Mouse (Mus musculus) liver, adult 2 months (tissue): ENCODE measurements around the gene C1ql3. TPM values are rescaled to one million over a fixed set of nuclear protein-coding genes. Genes with fewer than 3 reads are reported as not detected.

ENCODE experiments used
- DNase-seq: peaks from one replicate; pipeline ENCODE4 v3.0.0-alpha.2; 2011; ENCODE audit warnings: low read depth, low spot score; ENCODE audit errors: extremely low read depth
- H3K27ac ChIP-seq: fragments of 200-500 bp; replicated peaks from 2 replicates; pipeline ENCODE4 v1.5.1; 2012; ENCODE audit warnings: low read depth, mild to moderate bottlenecking, control low read depth, inconsistent platforms, low read length; ENCODE audit not compliant: insufficient read depth
- H3K27me3 ChIP-seq: fragments of 200-500 bp; 2 replicates; pipeline ENCODE4 v1.6.1; 2012; ENCODE audit warnings: mild to moderate bottlenecking, moderate library complexity, low read length, inconsistent platforms; ENCODE audit not compliant: control insufficient read depth, insufficient read depth
- H3K36me3 ChIP-seq: fragments of 200-500 bp; 2 replicates; pipeline ENCODE4 v1.6.1; 2012; ENCODE audit warnings: low read length, inconsistent platforms; ENCODE audit not compliant: control insufficient read depth, insufficient read depth
- H3K4me1 ChIP-seq: fragments of 200-500 bp; 2 replicates; pipeline ENCODE4 v1.6.1; 2011; ENCODE audit warnings: low read length; ENCODE audit not compliant: control insufficient read depth, insufficient read depth
- H3K4me3 ChIP-seq: fragments of 200-500 bp; 2 replicates; pipeline ENCODE4 v1.5.1; 2011; ENCODE audit warnings: low read depth, mild to moderate bottlenecking, control low read depth, low read length, moderate library complexity; ENCODE audit not compliant: insufficient read depth
- H3K79me2 ChIP-seq: fragments of 200-500 bp; 2 replicates; pipeline ENCODE4 v1.6.1; 2012; ENCODE audit warnings: inconsistent platforms, mild to moderate bottlenecking, low read length, moderate library complexity; ENCODE audit not compliant: control insufficient read depth, insufficient read depth
- H3K9ac ChIP-seq: fragments of 200-500 bp; 2 replicates; pipeline ENCODE4 v1.6.1; 2012; ENCODE audit warnings: low read depth, mild to moderate bottlenecking, control low read depth, inconsistent platforms, low read length
- CTCF ChIP-seq: fragments of 200-500 bp; IDR thresholded peaks from 2 replicates; pipeline ENCODE4 v1.5.1; 2011; ENCODE audit warnings: low read depth, low read length, control low read depth
- POLR2A ChIP-seq: fragments of 200-500 bp; IDR thresholded peaks from 2 replicates; pipeline ENCODE4 v1.6.1; 2011; ENCODE audit warnings: low read length, control low read depth; ENCODE audit not compliant: insufficient read depth; ENCODE audit errors: extremely low read depth
- WGBS: fragments of 180-500 bp; shearing (Covaris S2); methylation state at CpG from one replicate; pipeline ENCODE4 v1.1.7; 2018; 5-methylcytosine and 5-hydroxymethylcytosine counted together
- polyA plus RNA-seq: library from polyadenylated mRNA; depleted of rRNA; stranded (reverse); fragments of >200 nt; gene quantifications from 2 replicates; pipeline ENCODE4 v1.2.3, GENCODE M21; 2012; rRNA removed
- total RNA-seq: library from RNA; depleted of rRNA; stranded (reverse); fragments of >200 nt; gene quantifications from 2 replicates; pipeline ENCODE4 v1.2.3, GENCODE M21; 2014; rRNA removed

Gene C1ql3
- total and polyA plus RNA-seq, 2 experiments, result 0.09 TPM; not detected in 1

DNA sequence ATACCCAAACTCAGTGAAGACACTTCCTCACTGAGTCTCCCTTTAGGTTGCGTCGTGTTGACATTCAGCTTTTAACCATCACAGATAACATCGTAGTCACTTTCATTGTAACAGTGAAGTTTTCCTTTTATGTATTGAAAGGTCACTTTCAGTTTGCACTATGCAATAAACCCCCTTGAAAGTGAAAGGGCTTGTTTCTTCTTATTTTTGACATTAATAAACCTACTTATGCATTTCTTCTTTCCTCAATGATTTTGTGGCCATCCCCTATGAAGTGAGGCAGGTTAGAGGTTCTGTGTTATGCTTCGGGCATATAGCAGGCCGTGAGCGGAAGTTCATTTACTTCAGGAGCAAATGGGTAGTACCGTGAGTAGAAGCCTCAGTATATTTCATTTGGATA is 34.2 kb downstream of the C1ql3 start:
- no peak overlapping the region for H3K9ac ChIP-seq
- 93% methylated on average over 7 of the region's 7 CpGs for WGBS

DNA sequence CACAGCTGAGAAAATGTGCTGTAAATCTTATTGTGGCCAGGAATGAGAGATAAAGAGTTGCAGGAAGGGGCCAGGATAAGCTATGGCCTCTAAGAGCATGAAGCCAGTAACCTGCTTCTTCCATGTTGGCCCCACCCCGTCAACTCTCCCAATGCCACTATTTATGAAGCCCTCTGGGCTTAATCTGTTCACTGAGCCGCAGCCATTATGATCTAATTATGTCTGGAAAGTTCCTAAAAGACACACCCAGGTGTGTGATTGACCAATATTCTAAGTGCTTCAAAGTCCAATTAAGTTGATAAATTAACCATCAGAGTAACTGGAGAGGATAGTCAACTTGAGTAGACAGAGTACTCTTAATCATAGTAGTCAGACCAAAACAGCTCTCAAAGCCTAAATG is 37.9 kb downstream of the C1ql3 start:
- peak; percentile 50 for DNase-seq
- Histone ChIP-seq H3K79me2 (peaks cover 2% of the 10 kb centered on the region; the same call in 1 of the 2 replicates), H3K9ac (no peak overlapping the region), H3K27ac (no peak overlapping the region), H3K36me3 (peaks cover 37% of the 10 kb centered on the region), H3K4me1 (peaks cover 13% of the 10 kb centered on the region), H3K4me3 (no peak overlapping the region), H3K27me3 (no peaks in the 10 kb centered on the region)
- TF ChIP-seq CTCF (no peak), POLR2A (no peak)
- 76% methylated on average over 2 of the region's 2 CpGs for WGBS

More for the DNA sequence above, 34.2 kb downstream of the C1ql3 start:
- Histone ChIP-seq H3K27me3 (no peaks in the 10 kb centered on the region), H3K36me3 (peaks cover 54% of the 10 kb centered on the region), H3K4me3 (no peak overlapping the region), H3K27ac (no peak overlapping the region), H3K79me2 (no peaks in the 10 kb centered on the region), H3K4me1 (0 out of 2 replicates have a peak, but pooled peaks cover 5% of the 10 kb centered on the region)
- TF ChIP-seq POLR2A (no peak), CTCF (no peak)
- DNase-seq, result no peak

DNA sequence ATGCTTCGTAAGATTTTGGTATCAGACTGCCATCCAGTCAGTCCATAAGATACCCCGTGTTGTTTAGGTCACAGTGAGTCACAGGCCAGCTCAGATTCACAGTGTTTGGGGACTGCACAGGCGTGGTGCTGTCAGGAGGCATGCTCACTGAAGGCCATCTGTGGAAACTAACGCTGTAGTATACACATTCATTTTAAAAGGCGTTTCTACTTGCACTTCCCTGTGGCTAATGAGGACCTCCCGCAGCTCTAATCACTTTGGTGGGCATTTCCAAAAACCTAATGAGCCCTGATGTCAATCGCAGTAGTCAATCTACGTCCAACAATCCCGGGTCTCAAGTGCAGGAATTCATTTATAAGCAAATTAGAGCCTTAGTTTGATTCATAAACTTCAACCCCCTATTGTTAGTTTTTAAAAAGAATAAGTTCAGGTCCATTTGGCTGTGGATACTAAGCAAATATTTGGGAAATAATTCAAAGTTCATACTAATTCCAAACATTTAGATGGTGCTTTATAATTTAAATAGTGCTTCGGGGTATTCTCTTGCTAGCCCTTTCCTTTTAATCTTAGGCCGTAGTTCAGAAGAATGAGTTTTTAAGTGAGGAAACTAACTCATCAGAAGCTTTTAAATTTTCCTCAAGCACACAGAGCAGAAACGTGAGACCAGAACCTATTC is 41.4 kb downstream of the C1ql3 start:
- Histone ChIP-seq H3K4me3 (no peak overlapping the region), H3K27me3 (no peaks in the 10 kb centered on the region), H3K9ac (no peak overlapping the region), H3K27ac (peak overlapping the region; percentile 49; the same call in 1 of the 2 replicates), H3K79me2 (peaks cover 2% of the 10 kb centered on the region; the same call in 1 of the 2 replicates), H3K4me1 (peaks cover 13% of the 10 kb centered on the region), H3K36me3 (peaks cover 10% of the 10 kb centered on the region; the same call in 1 of the 2 replicates)
- 53% methylated on average over 12 of the region's 12 CpGs for WGBS
- TF ChIP-seq CTCF (no peak), POLR2A (no peak)
- DNase-seq, result peak; percentile 75

DNA sequence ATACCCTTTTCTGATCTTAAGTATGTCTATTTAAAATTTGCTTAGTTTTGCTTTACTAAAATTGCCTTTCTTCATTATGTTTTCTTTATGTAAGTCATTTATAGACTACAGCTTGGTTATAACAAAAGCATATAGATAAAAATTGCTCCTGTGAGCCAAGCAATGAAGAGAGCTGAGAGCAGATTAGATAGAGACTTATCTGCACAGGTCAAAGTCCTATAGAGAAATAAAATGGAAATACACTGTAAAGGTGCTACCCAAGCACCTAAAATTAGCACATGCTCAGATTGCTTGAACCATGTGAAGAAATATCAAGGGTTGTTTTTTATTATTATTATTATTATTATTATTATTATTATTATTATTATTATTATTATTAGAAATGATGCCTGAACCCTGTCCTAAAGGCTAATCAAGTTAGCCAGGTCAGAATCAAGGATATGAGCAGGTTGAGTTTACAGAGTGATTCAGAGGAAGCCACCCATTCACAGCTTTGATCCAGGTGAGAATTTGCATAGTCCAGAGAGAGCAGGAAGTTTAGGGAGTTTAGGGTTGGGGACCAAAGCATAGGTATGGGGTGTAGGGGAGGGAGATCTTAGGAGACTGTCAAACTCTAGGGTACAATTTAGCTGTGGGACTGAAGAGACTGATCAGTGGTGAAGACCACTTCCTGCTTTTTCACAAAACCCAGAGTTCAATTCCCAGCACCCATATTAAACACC is 54.7 kb downstream of the C1ql3 start:
- Histone ChIP-seq H3K36me3 (no peaks in the 10 kb centered on the region), H3K27me3 (no peaks in the 10 kb centered on the region), H3K27ac (no peak overlapping the region), H3K9ac (no peak overlapping the region), H3K4me3 (no peak overlapping the region), H3K79me2 (peaks cover 3% of the 10 kb centered on the region; the same call in 1 of the 2 replicates), H3K4me1 (no peaks in the 10 kb centered on the region)
- DNase-seq, result no peak
- TF ChIP-seq POLR2A, result no peak
- TF ChIP-seq CTCF, result no peak

Other genes with a start within 250 kb of the C1ql3 start
- 111 and 115 TPM in 2 replicates for gene Pter, start 87.8 kb downstream of the C1ql3 start, total RNA-seq
- 49.9 and 64.0 TPM in 2 replicates for gene Pter, start 87.8 kb downstream of the C1ql3 start, polyA plus RNA-seq